Mouse (Mus musculus) CH12.LX (cell line): ENCODE results near the gene Rgs11.

Source experiments
- CTCF ChIP-seq, 2 experiments: IDR thresholded peaks in 1 of 2; conservative IDR thresholded peaks in 1 of 2; 2 replicates each; pipeline ENCODE4 v1.5.1; 2011 to 2012; ENCODE audit warnings: low read depth in 2 of 2, low read length in 2 of 2, improper control_type of control experiment in 1 of 2, inconsistent platforms in 1 of 2, mild to moderate bottlenecking in 1 of 2, moderate library complexity in 1 of 2
- EP300 ChIP-seq: IDR thresholded peaks from 2 replicates; pipeline ENCODE4 v1.6.1; 2011; ENCODE audit warnings: low read length, improper control_type of control experiment
- POLR2A ChIP-seq: IDR thresholded peaks from 2 replicates; pipeline ENCODE4 v1.6.1; 2011; ENCODE audit warnings: low read depth, mild to moderate bottlenecking, improper control_type of control experiment, low read length
- USF1 ChIP-seq: IDR thresholded peaks from 2 replicates; pipeline ENCODE4 v1.6.1; 2014; ENCODE audit warnings: low read depth, mild to moderate bottlenecking, inconsistent platforms, low read length, improper control_type of control experiment
- ZC3H11A ChIP-seq: IDR thresholded peaks from 2 replicates; pipeline ENCODE4 v1.6.1; 2012; ENCODE audit warnings: low read depth, mild to moderate bottlenecking, inconsistent platforms, low read length, improper control_type of control experiment
- ZKSCAN1 ChIP-seq: IDR thresholded peaks from 2 replicates; pipeline ENCODE4 v1.6.1; 2012; ENCODE audit warnings: low read depth, inconsistent platforms, low read length, improper control_type of control experiment, borderline replicate concordance
- ZNF384 ChIP-seq: IDR thresholded peaks from 2 replicates; pipeline ENCODE4 v1.6.1; 2012; ENCODE audit warnings: low read depth, low read length, improper control_type of control experiment, inconsistent platforms

- no peak for TF ChIP-seq CTCF (conservative IDR thresholded peaks at IDR 0.05 in 1 of 2, IDR thresholded peaks at IDR 0.05 in 1 of 2; ENCODE audit: low read depth in 2 of 2, low read length in 2 of 2)
- TF ChIP-seq EP300, result no peak
- TF ChIP-seq USF1, result no peak
- TF ChIP-seq ZC3H11A, result no peak
- no peak for TF ChIP-seq ZNF384
- no peak for TF ChIP-seq ZKSCAN1
- TF ChIP-seq POLR2A, result no peak
Measured at GRCm38 (mm10) chr17:26235077-26235815, 32.5 kb downstream of the Rgs11 start.
